Mouse (Mus musculus): ENCODE measurements around the gene Abca12.

DNA sequence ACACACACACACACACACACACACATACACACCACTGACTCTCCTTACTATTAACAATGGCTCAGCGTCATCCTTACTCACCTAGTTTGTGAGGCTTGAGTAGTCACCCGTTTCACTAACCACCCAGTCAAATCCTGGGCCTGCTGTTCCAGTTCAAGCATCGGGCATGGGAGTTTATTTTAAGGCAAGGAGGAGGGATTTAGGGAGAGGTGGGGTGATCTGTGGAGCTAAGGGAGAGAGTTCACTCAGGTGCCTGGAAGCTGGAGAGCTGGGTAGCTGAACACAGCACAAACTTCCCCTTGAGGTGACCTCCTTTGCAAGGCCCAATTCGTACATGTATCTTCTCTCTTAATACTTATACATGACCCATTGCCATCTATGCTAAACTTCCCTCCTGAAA lies 219.4 kb downstream of the Abca12 start:
- TF ChIP-seq CTCF (IDR thresholded peaks at IDR 0.05; ENCODE audit: low read depth, low read length) (no peak), POLR2A (IDR thresholded peaks at IDR 0.05; ENCODE audit: borderline replicate concordance, low read depth, low read length) (no peak)

Data from bone marrow macrophage, adult 2 months (primary cell).